Mouse (Mus musculus) testis, adult 2 months (tissue): ENCODE results near the gene Tns1.

Experiments used
- CTCF ChIP-seq: fragments of 200-500 bp; IDR thresholded peaks from 2 replicates; pipeline ENCODE4 v1.5.1; 2012; ENCODE audit warnings: low read depth, mild to moderate bottlenecking, inconsistent platforms, low read length, moderate library complexity; ENCODE audit not compliant: control insufficient read depth, insufficient read depth, insufficient replicate concordance
- POLR2A ChIP-seq: fragments of 200-500 bp; IDR thresholded peaks from 2 replicates; pipeline ENCODE4 v1.6.1; 2012; ENCODE audit warnings: low read depth, mild to moderate bottlenecking, inconsistent platforms, low read length, moderate library complexity; ENCODE audit not compliant: control insufficient read depth

- TF ChIP-seq CTCF: no peak
- TF ChIP-seq POLR2A: no peak
Measured at GRCm38 (mm10) chr1:73915218-73916070, 208.8 kb downstream of the Tns1 start.
